Mouse (Mus musculus) kidney, postnatal 36 days (tissue): ENCODE results near the gene Gm49369.
"Not testable (repeated sequence)": the region's sequence is repeated elsewhere in the genome, so short reads cannot be mapped to it uniquely, and the experiment has no call there.

Experiments
- DNase-seq, 2 experiments: peaks; one replicate each; pipeline ENCODE4 v3.0.0; 2021 to 2022; ENCODE audit warnings: mixed read lengths in 2 of 2

Gene Gm49369

DNA sequence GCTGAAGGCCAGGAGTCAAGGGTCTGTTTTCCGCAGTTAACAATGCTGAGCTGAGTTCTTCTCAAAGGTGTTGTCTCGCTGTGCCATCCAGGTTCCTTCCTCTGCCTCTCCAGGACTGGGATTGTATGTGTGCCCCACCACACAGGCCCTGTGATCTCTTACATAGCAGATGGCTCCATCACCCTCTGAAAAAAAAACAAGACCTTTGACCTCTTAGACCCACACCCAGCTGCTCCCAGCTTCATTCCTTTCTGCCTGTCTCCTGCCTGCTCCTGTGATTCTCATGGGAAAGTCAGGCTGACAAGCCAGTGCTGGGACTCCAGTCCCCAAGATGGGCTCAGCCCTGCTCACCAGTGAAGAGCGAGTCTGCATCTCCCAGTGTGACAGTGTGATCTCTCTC is 54.0 kb downstream of the Gm49369 start:
- DNase-seq = no peak

DNA sequence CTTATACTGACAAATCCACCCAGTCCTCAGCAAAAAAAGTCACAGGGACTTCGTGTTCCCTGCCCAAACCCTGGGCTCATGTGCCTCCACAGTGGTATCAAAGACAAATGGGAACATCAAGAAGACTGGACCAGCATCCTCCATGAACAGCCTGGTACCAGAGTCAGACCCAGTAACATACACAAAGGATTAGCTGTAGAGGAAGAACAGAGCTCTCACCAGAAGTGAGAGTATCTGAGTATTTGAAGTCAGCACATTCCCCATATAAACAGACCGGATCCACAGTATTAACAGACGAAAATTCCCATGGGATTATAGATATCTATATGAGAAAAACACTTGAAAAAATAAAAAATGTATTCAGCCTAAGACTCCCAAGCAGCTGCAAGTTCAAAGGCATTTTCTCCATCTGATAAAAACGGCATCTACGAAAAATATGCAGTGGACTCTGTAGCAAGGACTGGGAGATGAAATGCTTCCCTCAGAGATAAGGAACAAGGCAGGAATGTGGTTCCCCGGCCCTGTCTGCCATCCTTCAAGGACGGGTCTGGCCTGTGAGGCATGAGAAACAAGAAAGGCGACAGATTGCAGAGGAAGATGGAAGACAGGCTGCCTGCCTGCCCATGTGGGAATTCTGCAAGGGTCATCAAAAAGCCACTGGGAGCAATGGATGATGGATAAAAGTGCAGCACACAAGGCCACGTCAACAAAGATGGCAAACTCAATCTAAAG is 55.6 kb downstream of the Gm49369 start:
- no peak for DNase-seq

DNA sequence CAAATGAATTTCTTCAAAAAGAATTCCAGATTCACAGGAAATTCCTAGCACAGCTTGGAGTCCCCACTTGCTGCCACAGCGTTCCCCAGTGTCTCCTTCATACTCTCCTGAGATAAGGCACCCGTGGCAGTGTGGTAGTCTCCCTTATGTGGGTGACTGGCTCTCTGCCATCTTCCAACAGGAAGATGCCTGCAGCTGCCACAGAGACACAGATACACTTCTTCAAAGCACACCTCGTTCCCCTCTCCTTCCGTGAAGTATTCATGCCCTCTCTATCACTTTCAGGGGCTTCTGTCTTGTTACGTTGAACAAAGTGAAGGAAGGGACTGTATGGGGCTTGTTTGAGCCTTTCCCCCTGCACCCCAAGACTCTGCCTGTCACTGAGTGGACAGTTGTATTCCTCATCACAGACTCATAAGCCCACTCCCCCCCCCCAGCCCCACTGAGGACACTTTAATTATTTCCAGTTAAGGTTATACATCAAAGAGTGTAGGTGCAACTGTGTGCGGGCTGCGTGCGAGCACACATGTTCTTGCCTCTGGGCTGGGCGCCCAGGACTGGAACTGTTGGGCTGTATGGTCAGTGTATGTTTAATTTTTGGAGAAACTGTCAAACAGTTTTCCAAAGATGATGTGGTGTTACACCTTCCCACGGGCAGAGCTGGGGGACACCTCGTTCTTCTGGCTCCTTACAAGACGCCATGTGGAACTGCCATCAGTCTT is 58.9 kb downstream of the Gm49369 start:
- no peak for DNase-seq

DNA sequence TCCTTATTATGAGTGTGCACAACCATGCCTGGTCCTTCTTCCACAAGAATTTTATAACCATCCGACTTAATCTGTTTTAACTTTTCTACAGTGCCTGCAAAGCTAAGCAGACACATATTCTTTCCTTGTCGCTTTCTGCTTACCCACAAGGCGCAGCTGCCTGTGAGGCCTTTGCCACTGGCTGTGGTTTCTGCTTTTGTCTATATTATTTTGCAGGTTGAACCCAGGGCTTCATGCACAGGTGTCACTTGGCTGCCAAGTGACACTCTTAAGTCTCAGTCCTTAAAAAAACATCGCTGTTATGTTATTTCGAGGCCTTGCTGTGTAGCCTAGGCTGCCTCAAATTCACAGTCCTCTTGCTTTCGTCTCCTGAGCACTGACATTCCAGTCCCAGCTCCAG is 59.8 kb downstream of the Gm49369 start:
- no peak for DNase-seq

DNA sequence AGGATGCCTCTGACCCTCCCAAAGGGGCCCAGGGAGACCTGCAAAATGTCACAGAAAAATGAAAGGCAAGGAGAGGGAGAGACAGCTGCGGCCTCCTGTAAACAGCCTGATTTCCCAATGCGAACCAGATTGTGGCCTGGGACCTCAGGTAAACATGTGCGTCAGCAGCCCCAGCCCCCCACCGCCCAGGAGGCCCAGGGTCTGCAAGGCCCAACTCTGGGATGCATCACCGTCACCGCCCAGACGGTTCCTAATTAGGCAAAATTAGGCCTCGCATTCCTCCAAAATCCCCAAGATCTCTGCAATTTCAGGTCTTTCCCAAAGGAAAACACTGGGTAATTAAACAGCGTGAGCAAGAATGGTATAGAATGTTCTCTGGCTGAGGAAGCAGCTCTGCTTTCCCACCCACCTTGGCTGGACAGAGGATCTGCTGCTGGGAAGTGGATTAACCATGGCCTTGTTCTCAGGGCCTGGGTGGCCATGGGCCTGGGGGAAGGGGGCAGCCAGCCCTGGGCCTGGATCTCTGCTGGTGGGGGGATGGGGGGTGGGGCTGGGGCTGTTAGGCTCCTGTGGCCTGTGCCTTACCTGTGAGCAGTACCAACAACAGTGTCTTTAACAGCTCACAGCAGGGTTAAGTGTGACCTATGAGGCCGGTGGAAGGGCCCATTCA is 60.7 kb downstream of the Gm49369 start:
- DNase-seq = not testable (repeated sequence)
